Mouse (Mus musculus) heart, embryonic 13.5 days (tissue): ENCODE results near the gene Zfp81. TPM values are rescaled to one million over a fixed set of nuclear protein-coding genes. Genes with fewer than 3 reads are reported as not detected.

Source experiments
- polyA plus RNA-seq: library from polyadenylated mRNA; unstranded; fragments of >200 nt; fragmentation: Nextera tagmentation; extraction: Ambion mirVana; gene quantifications from 2 replicates; pipeline ENCODE4 v1.2.1, GENCODE M21; 2015

The Zfp81 gene
- polyA plus RNA-seq, 1 experiment from 2014 or later, result 5.9 TPM

Other genes starting within 250 kb of the Zfp81 start
- gene Morc2b, start 219.2 kb downstream of the Zfp81 start, polyA plus RNA-seq, result 0.10 TPM in 1 of 2 replicates, not detected in the other
- not detected in 2 replicates for gene Olfr55, start 190.4 kb downstream of the Zfp81 start, polyA plus RNA-seq
- not detected in 2 replicates for gene Olfr239, start 167.6 kb downstream of the Zfp81 start, polyA plus RNA-seq
- gene Olfr1564, start 137.2 kb downstream of the Zfp81 start, polyA plus RNA-seq, result 0.04 TPM in 1 of 2 replicates, not detected in the other
- 11.8 and 12.2 TPM in 2 replicates for gene Zfp955a, start 103.7 kb downstream of the Zfp81 start, polyA plus RNA-seq
- 0.05 TPM in 1 of 2 replicates, not detected in the other for gene Olfr63, start 94.2 kb downstream of the Zfp81 start, polyA plus RNA-seq
- gene Zfp955b, start 69.3 kb downstream of the Zfp81 start, polyA plus RNA-seq, result 8.1 and 8.6 TPM in 2 replicates
- gene Zfp101, start 35.8 kb upstream of the Zfp81 start, polyA plus RNA-seq, result 7.1 and 7.5 TPM in 2 replicates
- gene Actl9, start 74.0 kb upstream of the Zfp81 start, polyA plus RNA-seq, result not detected in 2 replicates
- gene Adamts10, start 165.3 kb upstream of the Zfp81 start, polyA plus RNA-seq, result 39.3 and 41.8 TPM in 2 replicates
- gene Myo1f, start 196.8 kb upstream of the Zfp81 start, polyA plus RNA-seq, result 2.1 and 3.0 TPM in 2 replicates